Mouse (Mus musculus) C2C12 (cell line): Measurements from ENCODE around the gene Pfkl. TPM values are rescaled to one million over a fixed set of nuclear protein-coding genes. Genes with fewer than 3 reads are reported as not detected.

Experiments used
- H3K27me3 ChIP-seq: one replicate; pipeline ENCODE4 v1.6.1; 2011; ENCODE audit not compliant: control insufficient read depth, insufficient read depth, insufficient read length
- H3K36me3 ChIP-seq: one replicate; pipeline ENCODE4 v1.6.1; 2011; ENCODE audit not compliant: control insufficient read depth, insufficient read depth
- H3K4me3 ChIP-seq: one replicate; pipeline ENCODE4 v1.5.1; 2011; ENCODE audit warnings: mild to moderate bottlenecking, control low read depth; ENCODE audit not compliant: poor library complexity, insufficient read depth, severe bottlenecking
- H3K79me2 ChIP-seq: one replicate; pipeline ENCODE4 v1.6.1; 2011; ENCODE audit not compliant: control insufficient read depth, insufficient read depth
- H3K79me3 ChIP-seq: one replicate; pipeline ENCODE4 v1.6.1; 2011; ENCODE audit warnings: low read depth, control low read depth
- H3ac ChIP-seq: one replicate; pipeline ENCODE3; 2011; ENCODE audit warnings: low read depth; ENCODE audit not compliant: control insufficient read depth, insufficient read length
- CEBPB ChIP-seq: IDR thresholded peaks from one replicate; pipeline ENCODE4 v1.6.1; 2011; ENCODE audit warnings: low read depth, mild to moderate bottlenecking, control low read depth, moderate library complexity
- CTCF ChIP-seq: IDR thresholded peaks from one replicate; pipeline ENCODE4 v1.5.1; 2011; ENCODE audit not compliant: control insufficient read depth, insufficient read depth, insufficient read length
- FOSL1 ChIP-seq: IDR thresholded peaks from one replicate; pipeline ENCODE4 v1.8.0; 2011; ENCODE audit warnings: mild to moderate bottlenecking, low read length; ENCODE audit not compliant: poor library complexity, insufficient read depth, severe bottlenecking
- MAX ChIP-seq: IDR thresholded peaks from one replicate; pipeline ENCODE4 v1.6.1; 2011; ENCODE audit warnings: mild to moderate bottlenecking, control low read depth
- MYOD1 ChIP-seq: IDR thresholded peaks from one replicate; pipeline ENCODE4 v1.6.1; 2011; ENCODE audit warnings: low read depth; ENCODE audit not compliant: control insufficient read depth, insufficient read length
- MYOG ChIP-seq: IDR thresholded peaks from one replicate; pipeline ENCODE4 v1.6.1; 2011; ENCODE audit not compliant: control insufficient read depth, insufficient read length; ENCODE audit errors: extremely low read depth
- USF1 ChIP-seq: IDR thresholded peaks from one replicate; pipeline ENCODE4 v1.6.1; 2011; ENCODE audit warnings: low read depth, mild to moderate bottlenecking, control low read depth, moderate library complexity
- polyA plus RNA-seq: library from polyadenylated mRNA; unstranded; fragments of >200 nt; fragmentation: generic; extraction: Trizol; gene quantifications from one replicate; pipeline ENCODE4 v1.2.1, GENCODE M21; 2012; ENCODE audit warnings: missing spikeins

Gene Pfkl
- polyA plus RNA-seq, 1 experiment: 45.2 TPM

DNA sequence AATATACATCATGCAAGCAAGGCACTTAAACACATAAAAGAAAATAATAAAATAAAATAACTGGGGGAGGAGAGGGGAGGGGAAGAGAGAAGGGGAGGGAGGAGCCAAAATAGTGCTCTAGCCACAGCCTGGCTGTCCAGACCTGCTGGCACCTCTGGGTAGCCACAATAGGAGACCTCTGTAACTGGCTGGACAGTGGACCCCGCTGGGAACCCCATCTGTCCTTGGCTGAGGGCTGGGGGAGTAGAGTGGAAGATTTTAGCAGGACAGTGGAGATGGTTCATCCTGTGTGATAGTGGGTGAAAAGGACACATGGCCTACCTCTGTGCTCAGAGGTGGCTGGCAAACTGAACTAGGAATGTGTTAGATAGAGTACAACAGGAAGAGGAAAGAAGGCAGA is 34.6 kb upstream of the Pfkl start:
- peaks cover 30% of the 10 kb centered on the region for H3K27me3 ChIP-seq
- no peak overlapping the region for H3ac ChIP-seq
- no peaks in the 10 kb centered on the region for H3K79me2 ChIP-seq
- H3K79me3 ChIP-seq: no peaks in the 10 kb centered on the region
- TF ChIP-seq FOSL1: no peak
- TF ChIP-seq CTCF: no peak
- no peak for TF ChIP-seq CEBPB
- no peak for TF ChIP-seq USF1
- no peak for TF ChIP-seq MYOD1
- TF ChIP-seq MYOG: no peak
- TF ChIP-seq MAX: no peak
- no peaks in the 10 kb centered on the region for H3K36me3 ChIP-seq
- H3K4me3 ChIP-seq: no peak overlapping the region

GRCm38 (mm10) chr10:78043406-78043836 is 33.5 kb upstream of the Pfkl start, which contains the start of gene Aire:
Gene Aire (minus strand): TSS chr10:78043610.
- Histone ChIP-seq H3K79me2 (no peaks in the 10 kb centered on the region), H3K27me3 (peaks cover 35% of the 10 kb centered on the region), H3K36me3 (no peaks in the 10 kb centered on the region), H3K79me3 (no peaks in the 10 kb centered on the region), H3K4me3 (no peak within 1 kb of the TSS), H3ac (no peak within 1 kb of the TSS)
- TF ChIP-seq USF1: no peak
- TF ChIP-seq MAX: no peak
- TF ChIP-seq FOSL1: no peak
- peak; percentile 68 for TF ChIP-seq CTCF
- no peak for TF ChIP-seq CEBPB

DNA sequence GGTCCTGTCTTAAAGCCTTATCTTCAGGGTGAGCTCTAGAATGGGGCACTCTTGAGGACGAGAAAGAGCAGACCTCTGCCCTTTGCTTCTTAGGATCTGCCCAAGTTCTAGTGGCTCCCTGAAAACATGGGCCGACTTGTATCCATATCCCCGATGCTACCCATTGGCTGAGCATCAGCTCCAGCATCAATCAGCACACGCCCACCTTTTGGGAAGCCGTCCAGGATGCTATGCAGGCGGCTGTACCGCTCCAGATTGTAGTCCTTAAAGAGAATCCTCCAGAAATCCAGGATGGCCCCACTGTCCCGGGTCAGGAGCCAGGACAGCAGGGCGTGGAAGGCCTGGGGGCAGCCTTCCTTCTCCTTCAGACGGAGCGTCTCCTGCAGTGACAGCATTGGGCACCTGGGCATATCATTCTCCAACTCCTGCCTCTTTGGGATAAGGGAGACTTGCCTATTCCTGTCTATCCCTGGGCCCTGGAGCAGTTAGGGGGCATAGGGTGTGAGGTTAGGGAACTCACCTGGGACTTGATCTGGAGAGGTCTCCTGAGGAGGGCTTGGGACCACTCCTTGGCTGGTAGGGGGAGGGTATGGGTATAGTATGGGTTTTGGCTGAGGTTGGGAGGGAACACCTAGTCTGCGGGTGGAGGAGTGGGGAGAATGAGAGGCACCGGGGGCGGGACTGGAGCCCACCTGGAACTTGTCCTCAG is 33.0 kb upstream of the Pfkl start:
- no peak for TF ChIP-seq CTCF
- no peaks in the 10 kb centered on the region for H3K79me2 ChIP-seq
- H3ac ChIP-seq: no peak overlapping the region
- no peak overlapping the region for H3K4me3 ChIP-seq
- no peaks in the 10 kb centered on the region for H3K79me3 ChIP-seq
- peaks cover 36% of the 10 kb centered on the region for H3K27me3 ChIP-seq
- no peaks in the 10 kb centered on the region for H3K36me3 ChIP-seq

DNA sequence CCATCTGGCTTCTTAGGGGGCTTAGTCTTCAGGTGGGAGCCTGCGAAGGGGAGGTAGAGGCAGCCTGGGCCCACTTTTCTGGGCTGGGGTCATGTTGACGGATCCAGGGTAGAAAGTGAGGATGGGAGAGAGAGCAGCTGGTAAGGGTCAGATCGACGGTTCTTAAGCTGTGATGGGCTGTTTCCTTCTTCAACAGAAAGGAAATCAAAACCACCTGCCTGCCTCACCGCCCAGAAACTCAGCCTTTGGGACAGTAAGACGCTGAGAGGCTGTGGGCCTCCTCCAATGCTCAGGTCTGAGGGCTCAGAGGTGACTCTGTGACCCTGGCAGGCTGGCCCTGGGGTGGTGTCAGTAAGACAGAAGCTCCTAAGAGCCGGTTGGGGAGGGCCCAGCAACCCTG is 32.2 kb upstream of the Pfkl start:
- H3K27me3 ChIP-seq: peaks cover 44% of the 10 kb centered on the region
- H3K4me3 ChIP-seq: no peak overlapping the region
- H3K79me2 ChIP-seq: no peaks in the 10 kb centered on the region
- no peak overlapping the region for H3ac ChIP-seq
- H3K36me3 ChIP-seq: no peaks in the 10 kb centered on the region
- TF ChIP-seq CTCF (no peak), MAX (no peak), MYOD1 (no peak), USF1 (no peak)
- no peaks in the 10 kb centered on the region for H3K79me3 ChIP-seq

DNA sequence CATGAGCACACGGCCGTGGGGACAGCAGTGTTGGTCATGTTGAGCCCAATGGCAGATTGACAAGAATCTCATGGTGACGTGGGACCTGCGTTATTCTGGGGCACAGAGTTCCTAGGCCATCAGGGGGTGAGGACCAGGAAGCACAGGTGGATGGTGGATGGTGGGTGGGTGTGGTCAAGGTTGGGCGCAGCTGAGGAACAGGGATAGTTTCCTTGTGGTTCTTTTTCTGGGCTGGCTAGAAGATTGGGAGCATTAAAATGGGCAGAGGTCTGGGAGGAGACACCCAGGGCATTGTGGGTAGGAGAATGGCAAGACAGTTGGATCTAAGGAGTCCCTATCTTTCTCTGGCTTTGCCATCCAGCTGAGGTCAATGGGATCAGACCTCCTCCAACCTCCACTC is 31.8 kb upstream of the Pfkl start, which contains the start of gene Dnmt3l:
Dnmt3l (plus strand) TSS at position 301 of the 400 bp plus-strand sequence.
- Histone ChIP-seq H3K79me3 (no peaks in the 10 kb centered on the region), H3K36me3 (no peaks in the 10 kb centered on the region), H3K4me3 (no peak within 1 kb of the TSS), H3K27me3 (peaks cover 45% of the 10 kb centered on the region), H3ac (no peak within 1 kb of the TSS), H3K79me2 (no peaks in the 10 kb centered on the region)
- TF ChIP-seq CEBPB: no peak
- no peak for TF ChIP-seq MYOG
- no peak for TF ChIP-seq USF1
- no peak for TF ChIP-seq MAX
- TF ChIP-seq CTCF: no peak
- TF ChIP-seq FOSL1: no peak
- TF ChIP-seq MYOD1: no peak

DNA sequence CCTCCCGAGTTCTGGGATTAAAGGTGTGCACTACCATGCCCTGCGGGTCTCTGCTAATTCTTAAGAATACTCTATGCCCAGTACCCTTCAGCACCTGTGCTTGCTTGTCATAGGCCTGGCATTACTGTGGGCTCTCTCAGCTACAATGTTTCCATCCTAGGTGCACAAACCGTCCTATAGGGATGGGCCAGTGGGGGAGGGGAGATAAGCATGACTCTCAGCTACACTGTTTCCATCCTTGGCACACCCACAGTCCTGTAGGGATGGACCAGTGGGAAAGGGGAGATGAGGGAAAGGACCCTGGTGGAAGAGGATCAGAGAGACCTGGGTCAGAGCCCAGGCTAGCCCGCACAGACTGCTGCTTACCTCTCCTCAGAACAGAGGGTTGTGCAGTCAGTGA is 27.3 kb upstream of the Pfkl start:
- Histone ChIP-seq H3K79me2 (no peaks in the 10 kb centered on the region), H3K27me3 (peaks cover 52% of the 10 kb centered on the region), H3ac (no peak overlapping the region), H3K4me3 (no peak overlapping the region), H3K79me3 (no peaks in the 10 kb centered on the region), H3K36me3 (no peaks in the 10 kb centered on the region)
- no peak for TF ChIP-seq CEBPB
- no peak for TF ChIP-seq CTCF
- TF ChIP-seq MYOD1: no peak
